Mouse (Mus musculus): ENCODE data around the gene Gm21312. TPM values are rescaled to one million over a fixed set of nuclear protein-coding genes. Genes with fewer than 3 reads are reported as not detected.
A peak's percentile ranks its signal among the peaks of the same experiment; 100 is the strongest.
"Not testable (repeated sequence)": the region's sequence is repeated elsewhere in the genome, so short reads cannot be mapped to it uniquely, and the experiment has no call there.

Gm21312 gene
- not detected for total RNA-seq (2021)
- long read RNA-seq, result 0 reads

DNA sequence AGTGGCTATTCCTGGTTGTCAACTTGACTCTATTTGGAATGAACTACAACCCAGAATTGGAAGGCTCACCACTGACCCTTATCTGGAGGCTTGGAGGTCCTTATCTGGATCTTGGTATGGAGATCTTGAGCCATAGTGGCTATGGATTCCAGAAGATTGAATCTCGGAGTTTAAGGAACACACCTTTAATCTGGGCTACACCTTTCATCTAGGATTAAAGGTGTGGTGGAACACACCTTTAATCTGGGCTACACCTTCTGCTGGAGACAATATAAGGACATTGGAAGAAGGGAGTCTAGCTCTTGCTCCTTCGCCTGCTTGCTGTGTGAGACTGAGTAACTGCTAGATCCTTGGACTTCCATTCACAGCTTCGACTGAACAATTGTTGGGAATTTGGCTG, at the start of gene Gm21312:
TSS of gene Gm21312 (plus strand) at position 301 of the 400 bp plus-strand sequence.
- not testable (repeated sequence) for DNase-seq (ENCODE audit: low spot score in 2 of 2)

DNA sequence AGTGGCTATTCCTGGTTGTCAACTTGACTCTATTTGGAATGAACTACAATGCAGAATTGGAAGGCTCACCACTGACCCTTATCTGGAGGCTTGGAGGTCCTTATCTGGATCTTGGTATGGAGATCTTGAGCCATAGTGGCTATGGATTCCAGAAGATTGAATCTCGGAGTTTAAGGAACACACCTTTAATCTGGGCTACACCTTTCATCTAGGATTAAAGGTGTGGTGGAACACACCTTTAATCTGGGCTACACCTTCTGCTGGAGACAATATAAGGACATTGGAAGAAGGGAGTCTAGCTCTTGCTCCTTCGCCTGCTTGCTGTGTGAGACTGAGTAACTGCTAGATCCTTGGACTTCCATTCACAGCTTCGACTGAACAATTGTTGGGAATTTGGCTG, 34.1 kb upstream of the Gm21312 start, which contains the start of gene Gm21293:
TSS of gene Gm21293 (plus strand) at position 301 of the 400 bp plus-strand sequence.
- not testable (repeated sequence) for DNase-seq (ENCODE audit: low spot score in 2 of 2)

DNA sequence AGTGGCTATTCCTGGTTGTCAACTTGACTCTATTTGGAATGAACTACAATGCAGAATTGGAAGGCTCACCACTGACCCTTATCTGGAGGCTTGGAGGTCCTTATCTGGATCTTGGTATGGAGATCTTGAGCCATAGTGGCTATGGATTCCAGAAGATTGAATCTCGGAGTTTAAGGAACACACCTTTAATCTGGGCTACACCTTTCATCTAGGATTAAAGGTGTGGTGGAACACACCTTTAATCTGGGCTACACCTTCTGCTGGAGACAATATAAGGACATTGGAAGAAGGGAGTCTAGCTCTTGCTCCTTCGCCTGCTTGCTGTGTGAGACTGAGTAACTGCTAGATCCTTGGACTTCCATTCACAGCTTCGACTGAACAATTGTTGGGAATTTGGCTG, 25.6 kb upstream of the Gm21312 start, which contains the start of gene Gm6763:
TSS of gene Gm6763 (plus strand) at position 301 of the 400 bp plus-strand sequence.
- not testable (repeated sequence) for DNase-seq (ENCODE audit: low spot score in 2 of 2)

DNA sequence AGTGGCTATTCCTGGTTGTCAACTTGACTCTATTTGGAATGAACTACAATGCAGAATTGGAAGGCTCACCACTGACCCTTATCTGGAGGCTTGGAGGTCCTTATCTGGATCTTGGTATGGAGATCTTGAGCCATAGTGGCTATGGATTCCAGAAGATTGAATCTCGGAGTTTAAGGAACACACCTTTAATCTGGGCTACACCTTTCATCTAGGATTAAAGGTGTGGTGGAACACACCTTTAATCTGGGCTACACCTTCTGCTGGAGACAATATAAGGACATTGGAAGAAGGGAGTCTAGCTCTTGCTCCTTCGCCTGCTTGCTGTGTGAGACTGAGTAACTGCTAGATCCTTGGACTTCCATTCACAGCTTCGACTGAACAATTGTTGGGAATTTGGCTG, 17.1 kb upstream of the Gm21312 start, which contains the start of gene Gm8764:
TSS of gene Gm8764 (plus strand) at position 301 of the 400 bp plus-strand sequence.
- not testable (repeated sequence) for DNase-seq (ENCODE audit: low spot score in 2 of 2)

DNA sequence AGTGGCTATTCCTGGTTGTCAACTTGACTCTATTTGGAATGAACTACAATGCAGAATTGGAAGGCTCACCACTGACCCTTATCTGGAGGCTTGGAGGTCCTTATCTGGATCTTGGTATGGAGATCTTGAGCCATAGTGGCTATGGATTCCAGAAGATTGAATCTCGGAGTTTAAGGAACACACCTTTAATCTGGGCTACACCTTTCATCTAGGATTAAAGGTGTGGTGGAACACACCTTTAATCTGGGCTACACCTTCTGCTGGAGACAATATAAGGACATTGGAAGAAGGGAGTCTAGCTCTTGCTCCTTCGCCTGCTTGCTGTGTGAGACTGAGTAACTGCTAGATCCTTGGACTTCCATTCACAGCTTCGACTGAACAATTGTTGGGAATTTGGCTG, 8.6 kb upstream of the Gm21312 start, which contains the start of gene Gm21304:
TSS of gene Gm21304 (plus strand) at position 301 of the 400 bp plus-strand sequence.
- DNase-seq (ENCODE audit: low spot score in 2 of 2), result not testable (repeated sequence)

DNA sequence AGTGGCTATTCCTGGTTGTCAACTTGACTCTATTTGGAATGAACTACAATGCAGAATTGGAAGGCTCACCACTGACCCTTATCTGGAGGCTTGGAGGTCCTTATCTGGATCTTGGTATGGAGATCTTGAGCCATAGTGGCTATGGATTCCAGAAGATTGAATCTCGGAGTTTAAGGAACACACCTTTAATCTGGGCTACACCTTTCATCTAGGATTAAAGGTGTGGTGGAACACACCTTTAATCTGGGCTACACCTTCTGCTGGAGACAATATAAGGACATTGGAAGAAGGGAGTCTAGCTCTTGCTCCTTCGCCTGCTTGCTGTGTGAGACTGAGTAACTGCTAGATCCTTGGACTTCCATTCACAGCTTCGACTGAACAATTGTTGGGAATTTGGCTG, 8.4 kb downstream of the Gm21312 start, which contains the start of gene Gm20765:
TSS of gene Gm20765 (plus strand) at position 301 of the 400 bp plus-strand sequence.
- not testable (repeated sequence) for DNase-seq (ENCODE audit: low spot score in 2 of 2)

DNA sequence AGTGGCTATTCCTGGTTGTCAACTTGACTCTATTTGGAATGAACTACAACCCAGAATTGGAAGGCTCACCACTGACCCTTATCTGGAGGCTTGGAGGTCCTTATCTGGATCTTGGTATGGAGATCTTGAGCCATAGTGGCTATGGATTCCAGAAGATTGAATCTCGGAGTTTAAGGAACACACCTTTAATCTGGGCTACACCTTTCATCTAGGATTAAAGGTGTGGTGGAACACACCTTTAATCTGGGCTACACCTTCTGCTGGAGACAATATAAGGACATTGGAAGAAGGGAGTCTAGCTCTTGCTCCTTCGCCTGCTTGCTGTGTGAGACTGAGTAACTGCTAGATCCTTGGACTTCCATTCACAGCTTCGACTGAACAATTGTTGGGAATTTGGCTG, 16.9 kb downstream of the Gm21312 start, which contains the start of gene Gm4340:
TSS of gene Gm4340 (plus strand) at position 301 of the 400 bp plus-strand sequence.
- DNase-seq (ENCODE audit: low spot score in 2 of 2), result not testable (repeated sequence)

DNA sequence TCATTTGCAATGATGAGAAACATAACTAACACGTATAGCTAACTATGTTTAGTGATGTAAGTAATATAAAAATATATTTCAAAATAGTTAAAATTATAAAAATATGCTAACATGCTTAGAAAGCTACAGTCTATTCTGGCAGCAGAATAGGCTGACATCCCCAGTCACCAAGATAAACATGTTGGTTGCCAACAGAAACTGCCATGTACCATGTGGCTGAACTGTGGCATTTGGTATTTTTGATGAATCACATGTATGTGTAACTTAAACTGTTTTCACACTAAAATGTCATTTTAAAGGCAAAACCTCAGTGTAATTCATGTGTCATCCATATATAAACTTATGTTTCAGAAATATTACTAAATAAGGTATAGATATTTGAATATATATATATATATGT, 32.8 kb downstream of the Gm21312 start:
- DNase-seq (ENCODE audit: low spot score in 2 of 2), result no peak

DNA sequence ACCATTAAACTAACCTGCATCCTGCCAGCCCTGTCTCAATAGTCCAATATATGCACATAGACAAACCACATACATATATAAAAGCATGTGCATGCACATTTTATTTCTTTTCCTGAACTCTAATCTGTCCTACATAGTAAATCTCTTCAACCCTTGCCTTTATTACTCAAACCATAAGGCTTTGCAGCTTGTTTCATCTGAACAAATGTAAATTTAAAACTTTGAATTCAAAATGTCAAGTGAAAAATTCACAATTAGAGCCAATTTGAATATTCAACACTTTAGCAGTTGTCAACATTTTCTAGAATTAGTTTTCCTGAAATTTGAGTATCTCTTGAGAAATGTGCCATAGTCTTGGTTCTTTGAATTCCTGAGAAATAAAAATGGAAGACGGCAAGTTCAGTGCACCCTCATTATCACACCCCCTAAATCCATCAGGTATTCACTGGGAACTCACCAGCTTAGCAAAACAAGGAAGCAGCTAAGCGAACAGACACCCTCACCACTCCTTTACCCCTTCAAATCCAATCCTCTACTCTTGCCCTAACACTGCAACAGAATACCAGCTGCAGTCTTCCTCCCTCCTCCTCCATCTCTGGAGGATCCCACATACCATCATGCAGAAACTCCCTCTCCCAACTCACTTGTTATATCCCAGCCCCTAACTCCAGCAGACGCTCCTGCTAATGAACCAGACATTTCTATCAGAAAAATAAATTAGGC, 33.6 kb downstream of the Gm21312 start:
- DNase-seq (ENCODE audit: low spot score in 2 of 2), result peak; percentile 2 to 4

DNA sequence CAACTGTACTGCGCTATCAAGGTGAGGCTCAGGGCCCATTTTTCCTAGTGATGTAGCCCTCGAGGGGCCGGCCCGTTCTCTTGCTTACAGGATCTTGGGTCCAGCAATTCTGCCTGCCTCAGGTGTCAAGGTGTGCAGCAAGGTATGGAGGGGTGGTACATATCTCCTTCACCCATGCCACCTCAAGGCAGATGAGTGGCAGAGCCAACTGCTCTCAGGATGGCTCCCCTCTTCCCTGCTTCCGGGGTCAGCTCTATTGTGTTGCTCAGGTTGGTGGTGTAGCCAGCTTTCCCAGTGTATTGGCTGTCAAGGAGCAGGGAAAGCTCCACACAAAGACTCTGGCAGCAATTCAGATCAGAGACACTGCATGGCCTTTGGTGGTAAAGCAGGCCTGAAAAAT, 37.7 kb downstream of the Gm21312 start:
- DNase-seq (ENCODE audit: low spot score in 2 of 2), result no peak

DNA sequence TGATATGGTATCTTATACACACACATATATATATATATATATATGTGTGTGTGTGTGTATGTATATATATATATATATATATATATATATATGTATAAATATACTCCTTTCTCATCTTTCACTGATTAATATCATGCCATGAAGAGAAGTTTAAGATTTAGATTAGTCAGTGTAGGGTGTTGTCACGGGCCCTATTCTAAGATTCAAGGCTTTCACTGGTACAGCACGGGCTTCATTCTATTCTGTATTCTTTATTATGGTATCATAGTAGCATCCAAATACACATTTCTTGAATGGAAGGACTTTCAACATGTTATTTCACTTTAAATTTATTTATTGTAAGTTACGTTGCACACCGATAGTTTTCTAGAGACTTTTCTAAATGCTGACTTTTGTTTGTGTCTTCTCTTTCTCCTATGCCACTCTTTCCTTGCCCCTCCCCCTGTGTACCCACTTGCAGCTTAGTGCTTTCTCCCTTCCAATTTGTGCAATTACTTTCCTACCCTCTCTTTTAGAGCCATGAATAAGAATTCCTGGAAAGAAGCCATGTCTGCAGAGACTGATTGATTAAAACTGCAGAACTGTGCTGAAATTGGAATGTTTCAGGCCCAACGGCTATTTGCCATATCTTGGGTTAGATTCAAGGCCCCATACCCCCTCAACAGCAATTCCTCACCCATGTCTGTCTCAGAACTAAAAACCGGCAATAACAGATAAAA, 43.6 kb downstream of the Gm21312 start:
- DNase-seq (ENCODE audit: low spot score in 2 of 2), result no peak

Other genes starting within 250 kb of the Gm21312 start
- gene Gm21293, start 34.0 kb upstream of the Gm21312 start, total RNA-seq (2021), result not detected
- gene Gm6763, start 25.5 kb upstream of the Gm21312 start, total RNA-seq (2021), result not detected
- not detected for gene Gm8764, start 17.0 kb upstream of the Gm21312 start, total RNA-seq (2021)
- not detected for gene Gm21304, start 8.5 kb upstream of the Gm21312 start, total RNA-seq (2021)
- not detected for gene Gm20765, start 8.5 kb downstream of the Gm21312 start, total RNA-seq (2021)
- not detected for gene Gm4340, start 17.0 kb downstream of the Gm21312 start, total RNA-seq (2021)

All from layer of hippocampus, adult 18-20 months (tissue).